Mouse (Mus musculus): ENCODE measurements around the gene St6gal1. TPM values are rescaled to one million over a fixed set of nuclear protein-coding genes. Genes with fewer than 3 reads are reported as not detected.

The St6gal1 gene
- polyA plus RNA-seq, 1 experiment, result 5.7 TPM

DNA sequence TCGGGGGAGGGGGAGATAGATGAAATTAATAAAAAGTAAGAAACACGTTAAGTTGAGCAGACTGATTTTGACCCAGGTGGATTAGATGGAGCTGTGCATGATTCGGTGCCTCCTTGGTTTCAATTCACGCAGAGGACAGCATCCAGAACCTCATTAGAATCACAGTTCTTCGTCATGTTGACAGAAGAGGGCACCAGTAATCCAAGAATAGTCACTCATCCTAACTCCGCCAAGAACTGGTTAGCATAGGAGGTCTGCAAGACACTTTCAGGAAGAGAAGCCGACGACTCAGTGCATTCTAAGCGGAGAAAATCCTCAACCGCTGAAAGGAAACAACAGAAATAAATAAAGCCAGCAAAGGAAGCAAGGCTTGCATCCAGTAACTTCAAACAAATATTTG is 151.6 kb downstream of the St6gal1 start:
- Histone ChIP-seq H3K4me3 (no peak overlapping the region), H3ac (ENCODE audit: control insufficient read depth, insufficient read length) (no peak overlapping the region), H3K79me2 (ENCODE audit: control insufficient read depth, insufficient read depth) (no peaks in the 10 kb centered on the region), H3K27me3 (ENCODE audit: control insufficient read depth, insufficient read depth, insufficient read length) (no peaks in the 10 kb centered on the region), H3K4me2 (ENCODE audit: low read depth) (no peak overlapping the region), H3K36me3 (ENCODE audit: control insufficient read depth, insufficient read depth) (no peaks in the 10 kb centered on the region)
- no peak for TF ChIP-seq E2F4 (IDR thresholded peaks at IDR 0.05; ENCODE audit: insufficient read depth)
- no peak for TF ChIP-seq CEBPB (IDR thresholded peaks at IDR 0.05; ENCODE audit: insufficient read depth, poor library complexity, severe bottlenecking)
- TF ChIP-seq POLR2AphosphoS2 (IDR thresholded peaks at IDR 0.05; ENCODE audit: insufficient read length, low read depth), result no peak
- no peak for TF ChIP-seq POLR2A (IDR thresholded peaks at IDR 0.05; ENCODE audit: insufficient read length, low read depth)
- TF ChIP-seq MYOD1 (IDR thresholded peaks at IDR 0.05; ENCODE audit: control insufficient read depth in 1 of 3, insufficient read length in 2 of 3, low read depth in 2 of 3), result no peak
- TF ChIP-seq TCF3 (IDR thresholded peaks at IDR 0.05; ENCODE audit: insufficient read length, low read depth), result no peak
- TF ChIP-seq MAX (IDR thresholded peaks at IDR 0.05; ENCODE audit: low read depth), result no peak
- TF ChIP-seq USF1 (IDR thresholded peaks at IDR 0.05; ENCODE audit: low read depth), result no peak
- no peak for TF ChIP-seq MYOG (IDR thresholded peaks at IDR 0.05; ENCODE audit: control insufficient read depth in 1 of 3, insufficient read depth in 1 of 3, insufficient read length in 2 of 3, low read depth in 2 of 3)
- no peak for TF ChIP-seq SRF (IDR thresholded peaks at IDR 0.05; ENCODE audit: control insufficient read depth, insufficient read length, low read depth)
- no peak for TF ChIP-seq REST (IDR thresholded peaks at IDR 0.05; ENCODE audit: insufficient read depth, insufficient read length)
- TF ChIP-seq TCF12 (IDR thresholded peaks at IDR 0.05; ENCODE audit: insufficient read depth, poor library complexity, severe bottlenecking), result no peak

DNA sequence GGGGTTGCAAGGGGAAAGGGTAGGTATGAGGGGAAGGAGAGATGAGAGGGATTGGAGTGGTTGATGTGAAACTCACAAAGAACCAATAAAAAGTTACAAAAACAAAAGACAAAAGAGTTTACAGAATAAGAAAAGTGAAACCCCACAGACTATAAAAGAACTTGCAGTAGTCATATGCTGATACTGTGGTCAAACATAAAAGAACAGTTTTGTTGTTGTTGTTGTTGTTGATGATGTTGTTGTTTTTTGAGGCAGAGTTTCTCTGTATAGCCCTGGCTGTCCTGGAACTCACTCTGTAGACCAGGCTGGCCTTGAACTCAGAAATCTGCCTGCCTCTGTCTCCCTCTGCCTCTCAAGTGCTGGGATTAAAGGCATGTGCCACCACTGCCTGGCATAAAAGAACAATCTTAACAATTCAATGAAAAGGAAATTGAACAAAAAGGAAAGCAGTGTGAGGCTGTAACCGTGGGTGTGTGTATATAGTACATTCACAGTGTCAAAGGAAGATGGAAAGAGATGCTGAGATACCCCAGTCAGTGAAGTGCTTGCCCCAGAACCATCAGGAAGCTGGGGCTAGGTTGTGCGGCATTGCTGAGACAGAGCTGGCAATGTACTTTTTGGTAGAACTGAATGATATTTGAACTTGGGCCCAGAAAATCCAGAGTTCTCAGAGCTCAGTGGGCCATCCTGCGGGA is 155.1 kb downstream of the St6gal1 start:
- H3K36me3 ChIP-seq (ENCODE audit: control insufficient read depth, insufficient read depth), result no peaks in the 10 kb centered on the region
- no peak overlapping the region for H3K4me3 ChIP-seq
- no peak overlapping the region for H3ac ChIP-seq (ENCODE audit: control insufficient read depth, insufficient read length)
- no peaks in the 10 kb centered on the region for H3K27me3 ChIP-seq (ENCODE audit: control insufficient read depth, insufficient read depth, insufficient read length)
- H3K79me2 ChIP-seq (ENCODE audit: control insufficient read depth, insufficient read depth), result no peaks in the 10 kb centered on the region
- TF ChIP-seq TCF12 (IDR thresholded peaks at IDR 0.05; ENCODE audit: insufficient read depth, poor library complexity, severe bottlenecking) (no peak), SRF (IDR thresholded peaks at IDR 0.05; ENCODE audit: control insufficient read depth, insufficient read length, low read depth) (no peak), POLR2AphosphoS2 (IDR thresholded peaks at IDR 0.05; ENCODE audit: insufficient read length, low read depth) (no peak), TCF3 (IDR thresholded peaks at IDR 0.05; ENCODE audit: insufficient read length, low read depth) (no peak), E2F4 (IDR thresholded peaks at IDR 0.05; ENCODE audit: insufficient read depth) (no peak), CEBPB (IDR thresholded peaks at IDR 0.05; ENCODE audit: insufficient read depth, poor library complexity, severe bottlenecking) (no peak), MYOG (IDR thresholded peaks at IDR 0.05; ENCODE audit: control insufficient read depth in 1 of 3, insufficient read depth in 1 of 3, insufficient read length in 2 of 3, low read depth in 2 of 3) (no peak), MYOD1 (IDR thresholded peaks at IDR 0.05; ENCODE audit: control insufficient read depth in 1 of 3, insufficient read length in 2 of 3, low read depth in 2 of 3) (no peak)
- no peak overlapping the region for H3K4me2 ChIP-seq (ENCODE audit: low read depth)

DNA sequence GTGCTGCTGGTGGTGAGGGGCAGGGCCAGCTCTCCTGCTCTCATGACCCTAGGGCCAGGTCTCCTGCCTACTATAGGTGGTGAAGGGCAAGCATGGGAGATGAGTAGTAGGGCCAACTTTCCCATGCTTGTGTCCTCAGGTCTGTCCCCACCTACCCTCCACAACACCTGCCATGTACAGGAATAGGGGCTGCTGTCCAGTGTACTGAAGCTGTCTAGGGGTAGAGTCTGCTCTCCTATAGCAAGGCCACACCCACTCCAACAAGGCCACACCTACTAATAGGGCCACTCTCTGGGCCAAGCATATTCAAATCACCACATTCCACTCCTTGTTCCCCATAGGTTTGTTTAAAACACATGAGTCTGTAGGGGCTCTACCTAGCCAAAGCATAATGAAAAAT is 159.8 kb downstream of the St6gal1 start:
- no peaks in the 10 kb centered on the region for H3K27me3 ChIP-seq (ENCODE audit: control insufficient read depth, insufficient read depth, insufficient read length)

DNA sequence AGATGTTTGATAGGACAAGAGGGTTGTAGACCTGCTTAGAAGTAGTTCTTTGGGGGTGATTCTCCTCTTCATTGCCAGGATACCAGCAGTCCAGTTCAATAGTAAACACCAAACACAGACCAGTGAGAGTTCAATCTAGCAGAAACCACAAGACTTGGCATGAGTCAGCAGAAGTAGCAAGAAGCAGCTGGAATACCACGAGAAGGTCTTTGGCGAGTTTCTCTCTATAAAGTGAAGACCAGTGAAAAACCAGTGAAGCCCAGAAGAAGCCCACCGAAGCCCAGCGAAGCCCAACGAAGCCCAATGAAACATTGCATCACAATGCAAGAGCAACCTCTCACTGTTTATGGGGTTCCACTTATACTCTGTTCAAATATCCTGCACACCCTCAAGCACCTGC is 173.4 kb downstream of the St6gal1 start:
- TF ChIP-seq MYOG (IDR thresholded peaks at IDR 0.05; ENCODE audit: control insufficient read depth in 1 of 3, insufficient read depth in 1 of 3, insufficient read length in 2 of 3, low read depth in 2 of 3) (no peak), TCF12 (IDR thresholded peaks at IDR 0.05; ENCODE audit: insufficient read depth, poor library complexity, severe bottlenecking) (no peak), USF1 (IDR thresholded peaks at IDR 0.05; ENCODE audit: low read depth) (no peak), REST (IDR thresholded peaks at IDR 0.05; ENCODE audit: insufficient read depth, insufficient read length) (no peak), TCF3 (IDR thresholded peaks at IDR 0.05; ENCODE audit: insufficient read length, low read depth) (no peak), SRF (IDR thresholded peaks at IDR 0.05; ENCODE audit: control insufficient read depth, insufficient read length, low read depth) (no peak), CEBPB (IDR thresholded peaks at IDR 0.05; ENCODE audit: insufficient read depth, poor library complexity, severe bottlenecking) (no peak), POLR2AphosphoS2 (IDR thresholded peaks at IDR 0.05; ENCODE audit: insufficient read length, low read depth) (no peak), MYOD1 (IDR thresholded peaks at IDR 0.05; ENCODE audit: control insufficient read depth in 1 of 3, insufficient read length in 2 of 3, low read depth in 2 of 3) (no peak), MAX (IDR thresholded peaks at IDR 0.05; ENCODE audit: low read depth) (no peak), E2F4 (IDR thresholded peaks at IDR 0.05; ENCODE audit: insufficient read depth) (no peak), POLR2A (IDR thresholded peaks at IDR 0.05; ENCODE audit: insufficient read length, low read depth) (no peak)
- Histone ChIP-seq H3K79me2 (ENCODE audit: control insufficient read depth, insufficient read depth) (no peaks in the 10 kb centered on the region), H3K36me3 (ENCODE audit: control insufficient read depth, insufficient read depth) (no peaks in the 10 kb centered on the region)

More for the DNA sequence above, 159.8 kb downstream of the St6gal1 start:
- no peak overlapping the region for H3K4me2 ChIP-seq (ENCODE audit: low read depth)
- H3K4me3 ChIP-seq, result no peak overlapping the region
- H3K79me2 ChIP-seq (ENCODE audit: control insufficient read depth, insufficient read depth), result no peaks in the 10 kb centered on the region
- no peak overlapping the region for H3ac ChIP-seq (ENCODE audit: control insufficient read depth, insufficient read length)
- H3K36me3 ChIP-seq (ENCODE audit: control insufficient read depth, insufficient read depth), result no peaks in the 10 kb centered on the region
- TF ChIP-seq REST (IDR thresholded peaks at IDR 0.05; ENCODE audit: insufficient read depth, insufficient read length), result peak; percentile 63
- no peak for TF ChIP-seq MAX (IDR thresholded peaks at IDR 0.05; ENCODE audit: low read depth)
- no peak for TF ChIP-seq POLR2AphosphoS2 (IDR thresholded peaks at IDR 0.05; ENCODE audit: insufficient read length, low read depth)
- no peak for TF ChIP-seq TCF12 (IDR thresholded peaks at IDR 0.05; ENCODE audit: insufficient read depth, poor library complexity, severe bottlenecking)

DNA sequence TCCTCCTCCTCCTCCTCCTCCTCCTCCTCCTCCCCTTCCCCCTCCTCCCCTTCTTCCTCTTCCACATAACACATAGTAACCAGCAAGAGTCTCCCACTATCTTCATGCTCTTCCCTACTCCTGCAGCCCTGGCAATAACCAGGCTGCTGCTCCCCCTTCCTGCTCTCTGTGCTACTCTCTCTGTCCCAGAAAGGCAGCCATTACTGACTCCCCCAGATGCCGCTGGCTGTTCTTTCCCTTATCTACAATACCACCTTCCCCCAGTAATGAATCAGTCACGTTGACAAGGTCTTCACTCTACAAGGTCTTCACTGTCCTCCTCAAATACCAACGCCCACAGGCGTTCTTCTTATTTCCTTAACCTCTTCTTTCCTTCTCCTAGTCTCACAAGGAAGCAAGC is 176.9 kb downstream of the St6gal1 start:
- H3K4me3 ChIP-seq, result no peak overlapping the region
- H3K4me2 ChIP-seq (ENCODE audit: low read depth), result no peak overlapping the region
- no peaks in the 10 kb centered on the region for H3K27me3 ChIP-seq (ENCODE audit: control insufficient read depth, insufficient read depth, insufficient read length)
- TF ChIP-seq MYOG (IDR thresholded peaks at IDR 0.05; ENCODE audit: control insufficient read depth in 1 of 3, insufficient read depth in 1 of 3, insufficient read length in 2 of 3, low read depth in 2 of 3) (no peak), TCF3 (IDR thresholded peaks at IDR 0.05; ENCODE audit: insufficient read length, low read depth) (no peak), POLR2A (IDR thresholded peaks at IDR 0.05; ENCODE audit: insufficient read length, low read depth) (no peak), TCF12 (IDR thresholded peaks at IDR 0.05; ENCODE audit: insufficient read depth, poor library complexity, severe bottlenecking) (no peak), SRF (IDR thresholded peaks at IDR 0.05; ENCODE audit: control insufficient read depth, insufficient read length, low read depth) (no peak), POLR2AphosphoS2 (IDR thresholded peaks at IDR 0.05; ENCODE audit: insufficient read length, low read depth) (no peak), USF1 (IDR thresholded peaks at IDR 0.05; ENCODE audit: low read depth) (no peak), MAX (IDR thresholded peaks at IDR 0.05; ENCODE audit: low read depth) (no peak), REST (IDR thresholded peaks at IDR 0.05; ENCODE audit: insufficient read depth, insufficient read length) (no peak), MYOD1 (IDR thresholded peaks at IDR 0.05; ENCODE audit: control insufficient read depth in 1 of 3, insufficient read length in 2 of 3, low read depth in 2 of 3) (no peak), CEBPB (IDR thresholded peaks at IDR 0.05; ENCODE audit: insufficient read depth, poor library complexity, severe bottlenecking) (no peak)
- no peaks in the 10 kb centered on the region for H3K79me2 ChIP-seq (ENCODE audit: control insufficient read depth, insufficient read depth)
- no peak overlapping the region for H3ac ChIP-seq (ENCODE audit: control insufficient read depth, insufficient read length)
- no peaks in the 10 kb centered on the region for H3K36me3 ChIP-seq (ENCODE audit: control insufficient read depth, insufficient read depth)

More for the DNA sequence above, 173.4 kb downstream of the St6gal1 start:
- no peak overlapping the region for H3ac ChIP-seq (ENCODE audit: control insufficient read depth, insufficient read length)
- no peaks in the 10 kb centered on the region for H3K27me3 ChIP-seq (ENCODE audit: control insufficient read depth, insufficient read depth, insufficient read length)
- no peak overlapping the region for H3K4me2 ChIP-seq (ENCODE audit: low read depth)
- H3K4me3 ChIP-seq, result no peak overlapping the region
